Mouse (Mus musculus) stomach, embryonic 14.5 days (tissue): ENCODE measurements around the gene Grrp1. TPM values are rescaled to one million over a fixed set of nuclear protein-coding genes. Genes with fewer than 3 reads are reported as not detected.
"Not testable (repeated sequence)": the region's sequence is repeated elsewhere in the genome, so short reads cannot be mapped to it uniquely, and the experiment has no call there.

Experiments
- ATAC-seq: fragments of 200-750 bp; cut with Nextera tagmentation; 2 replicates; pipeline ENCODE4 v1.8.0; 2017; ENCODE audit warnings: low read depth, moderate TSS enrichment; ENCODE audit not compliant: insufficient number of reproducible peaks, insufficient read depth, low FRiP score
- H3K27ac ChIP-seq: fragments of 300-500 bp; sonication (generic); 2 replicates; pipeline ENCODE4 v1.5.1; 2014; ENCODE audit warnings: mild to moderate bottlenecking, low read length, moderate library complexity, mixed read lengths
- H3K27me3 ChIP-seq: fragments of 300-500 bp; sonication (generic); 2 replicates; pipeline ENCODE4 v1.6.1; 2014; ENCODE audit warnings: low read length, control low read depth, mixed read lengths; ENCODE audit not compliant: control insufficient read depth, insufficient read depth
- H3K36me3 ChIP-seq: fragments of 300-500 bp; sonication (generic); 2 replicates; pipeline ENCODE4 v1.6.1; 2014; ENCODE audit warnings: mild to moderate bottlenecking, control low read depth, low read length, moderate library complexity, mixed read lengths; ENCODE audit not compliant: control insufficient read depth, insufficient read depth
- H3K4me1 ChIP-seq: fragments of 300-500 bp; sonication (generic); 2 replicates; pipeline ENCODE4 v1.6.1; 2014; ENCODE audit warnings: low read length, control low read depth, mixed read lengths; ENCODE audit not compliant: control insufficient read depth, insufficient read depth
- H3K4me2 ChIP-seq: fragments of 300-500 bp; sonication (generic); replicated peaks from 2 replicates; pipeline ENCODE4 v1.6.1; 2014; ENCODE audit warnings: low read depth, low read length, control low read depth
- H3K4me3 ChIP-seq: fragments of 300-500 bp; sonication (generic); 2 replicates; pipeline ENCODE4 v1.5.1; 2014; ENCODE audit warnings: low read depth, low read length, control low read depth
- H3K9ac ChIP-seq: fragments of 300-500 bp; sonication (generic); replicated peaks from 2 replicates; pipeline ENCODE4 v1.6.1; 2014; ENCODE audit warnings: low read depth, mild to moderate bottlenecking, control low read depth, low read length, moderate library complexity, mixed read lengths
- H3K9me3 ChIP-seq: fragments of 300-500 bp; sonication (generic); 2 replicates; pipeline ENCODE4 v1.6.1; 2016; ENCODE audit warnings: low read depth, low read length, control low read depth; ENCODE audit not compliant: control insufficient read depth
- WGBS: fragments of 180-500 bp; shearing (Covaris S2); extraction: QIAGEN DNeasy Blood & Tissue Kit; methylation state at CpG from one replicate; pipeline ENCODE4 v1.1.7; 2014; 5-methylcytosine and 5-hydroxymethylcytosine counted together
- polyA plus RNA-seq: library from polyadenylated mRNA; unstranded; fragments of >200 nt; fragmentation: Nextera tagmentation; extraction: Ambion mirVana; gene quantifications from 2 replicates; pipeline ENCODE4 v1.2.1, GENCODE M21; 2014

The Grrp1 gene
- polyA plus RNA-seq, 1 experiment from 2014 or later: 4.1 TPM

DNA sequence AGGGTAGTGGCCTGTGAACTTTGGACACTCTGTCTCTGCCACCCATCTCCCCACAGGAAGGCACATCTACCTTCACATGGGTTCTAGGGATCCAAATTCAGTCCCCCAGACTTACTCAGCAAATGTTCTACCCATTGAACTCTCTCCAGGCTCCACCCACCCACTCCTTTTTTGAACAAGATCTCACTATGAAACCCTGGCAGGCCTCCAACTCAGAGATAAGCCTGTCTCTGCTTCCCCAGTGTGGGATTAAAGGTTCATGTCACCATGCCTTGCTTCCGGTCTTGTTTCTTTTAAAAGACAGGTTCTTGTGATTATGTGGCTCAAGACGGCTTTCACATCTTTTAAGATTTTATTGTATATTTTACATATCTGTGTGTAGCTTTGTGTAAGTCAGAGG lies 31.0 kb upstream of the Grrp1 start:
- Histone ChIP-seq H3K4me3 (no peak overlapping the region), H3K4me1 (peaks cover 17% of the 10 kb centered on the region), H3K36me3 (peaks cover 13% of the 10 kb centered on the region; the same call in 1 of the 2 replicates), H3K4me2 (no peak overlapping the region), H3K9ac (no peak overlapping the region), H3K27ac (no peak overlapping the region), H3K27me3 (no peaks in the 10 kb centered on the region), H3K9me3 (no peaks in the 10 kb centered on the region)
- ATAC-seq: no peak
- WGBS: 73% methylated on average over 2 of the region's 2 CpGs

- no peaks in the 10 kb centered on the region for H3K9me3 ChIP-seq
- WGBS: 5% methylated on average over 14 of the region's 14 CpGs
- peak overlapping the region; percentile 21; the same call in 1 of the 2 replicates for H3K27ac ChIP-seq
- no peak overlapping the region for H3K9ac ChIP-seq
- peak overlapping the region; percentile 12; the same call in 1 of the 2 replicates for H3K4me3 ChIP-seq
- no peaks in the 10 kb centered on the region for H3K4me1 ChIP-seq
- H3K4me2 ChIP-seq: peak overlapping the region; percentile 35
- peak; percentile 61; the same call in 1 of the 2 replicates for ATAC-seq
- no peaks in the 10 kb centered on the region for H3K27me3 ChIP-seq
- peaks cover 22% of the 10 kb centered on the region for H3K36me3 ChIP-seq
These were observed 19.8 kb upstream of the Grrp1 start for GRCm38 (mm10) chr4:134273417-134274345.

- H3K4me1 ChIP-seq: no peaks in the 10 kb centered on the region
- H3K27me3 ChIP-seq: no peaks in the 10 kb centered on the region
- peaks cover 16% of the 10 kb centered on the region for H3K36me3 ChIP-seq
- no peak for ATAC-seq
- H3K27ac ChIP-seq: peak overlapping the region; percentile 21; the same call in 1 of the 2 replicates
- H3K4me3 ChIP-seq: 0 out of 2 replicates have a peak overlapping the region, but pooled peaks have one; percentile 12
- no peak overlapping the region for H3K9ac ChIP-seq
- 21% methylated on average over 12 of the region's 13 CpGs for WGBS
- H3K9me3 ChIP-seq: no peaks in the 10 kb centered on the region
- H3K4me2 ChIP-seq: peak overlapping the region; percentile 35
These were observed 19.0 kb upstream of the Grrp1 start for GRCm38 (mm10) chr4:134272731-134273416.

DNA sequence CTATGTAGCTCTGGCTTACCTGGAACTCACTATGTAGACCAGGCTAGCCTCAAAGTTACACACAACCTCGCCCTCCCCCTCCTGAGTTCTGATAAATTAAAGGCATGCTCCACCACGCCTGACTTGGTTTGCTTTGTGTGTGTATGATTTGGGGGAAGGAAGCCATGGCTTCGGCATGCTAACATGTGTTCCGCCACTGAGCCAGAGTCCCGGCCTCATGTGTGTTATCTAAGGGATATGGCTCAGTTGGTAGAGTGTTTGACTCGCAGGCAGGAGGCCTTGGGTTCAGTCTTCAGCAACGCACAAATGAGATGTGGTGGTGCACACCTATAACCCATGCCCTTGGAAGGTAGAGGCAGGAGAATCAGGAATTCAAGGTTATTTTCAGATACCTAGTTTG lies 18.1 kb upstream of the Grrp1 start:
- Histone ChIP-seq H3K36me3 (peaks cover 7% of the 10 kb centered on the region), H3K27me3 (no peaks in the 10 kb centered on the region), H3K4me1 (no peaks in the 10 kb centered on the region), H3K27ac (no peak overlapping the region), H3K9me3 (no peaks in the 10 kb centered on the region), H3K4me2 (no peak overlapping the region), H3K9ac (no peak overlapping the region), H3K4me3 (no peak overlapping the region)
- WGBS: 83% methylated on average over 7 of the region's 7 CpGs
- ATAC-seq: no peak

DNA sequence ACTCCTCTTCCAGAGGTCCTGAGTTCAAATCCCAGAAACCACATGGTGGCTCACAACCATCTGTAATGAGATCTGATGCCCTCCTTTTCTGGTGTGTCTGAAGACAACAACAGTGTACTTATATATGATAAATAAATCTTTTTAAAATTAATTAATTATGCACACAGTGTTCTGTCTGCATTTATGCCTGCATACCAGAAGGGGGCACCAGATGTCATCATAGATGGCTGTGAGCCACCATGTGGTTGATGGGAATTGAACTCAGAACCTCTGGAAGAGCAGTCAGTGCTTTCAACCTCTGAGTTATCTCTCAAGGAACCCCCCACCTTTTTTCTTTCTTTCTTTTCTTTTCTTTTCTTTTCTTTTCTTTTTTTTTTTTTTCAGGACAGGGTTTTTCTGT lies 15.7 kb upstream of the Grrp1 start:
- H3K4me3 ChIP-seq, H3K9me3 ChIP-seq, H3K27ac ChIP-seq, H3K4me2 ChIP-seq, H3K27me3 ChIP-seq, ATAC-seq, H3K4me1 ChIP-seq, H3K36me3 ChIP-seq, H3K9ac ChIP-seq: not testable (repeated sequence)

- no peak for ATAC-seq
- Histone ChIP-seq H3K27me3 (no peaks in the 10 kb centered on the region), H3K4me2 (no peak overlapping the region)
These were observed 14.3 kb upstream of the Grrp1 start for GRCm38 (mm10) chr4:134268102-134268655.

GRCm38 (mm10) chr4:134265860-134266585 lies 12.1 kb upstream of the Grrp1 start:
- WGBS: 55% methylated on average over 9 of the region's 9 CpGs
- H3K4me3 ChIP-seq: no peak overlapping the region
- H3K27me3 ChIP-seq: no peaks in the 10 kb centered on the region
- peaks cover 3% of the 10 kb centered on the region; the same call in 1 of the 2 replicates for H3K9me3 ChIP-seq
- ATAC-seq: no peak
- H3K4me1 ChIP-seq: no peaks in the 10 kb centered on the region
- H3K36me3 ChIP-seq: no peaks in the 10 kb centered on the region
- H3K27ac ChIP-seq: no peak overlapping the region
- H3K4me2 ChIP-seq: no peak overlapping the region
- no peak overlapping the region for H3K9ac ChIP-seq

More at GRCm38 (mm10) chr4:134268102-134268655, 14.3 kb upstream of the Grrp1 start:
- Histone ChIP-seq H3K36me3 (no peaks in the 10 kb centered on the region), H3K4me3 (no peak overlapping the region), H3K4me1 (no peaks in the 10 kb centered on the region), H3K27ac (no peak overlapping the region), H3K9me3 (peaks cover 3% of the 10 kb centered on the region; the same call in 1 of the 2 replicates), H3K9ac (no peak overlapping the region)
- whole genome bisulfite sequencing: 84% methylated on average over 19 of the region's 19 CpGs

DNA sequence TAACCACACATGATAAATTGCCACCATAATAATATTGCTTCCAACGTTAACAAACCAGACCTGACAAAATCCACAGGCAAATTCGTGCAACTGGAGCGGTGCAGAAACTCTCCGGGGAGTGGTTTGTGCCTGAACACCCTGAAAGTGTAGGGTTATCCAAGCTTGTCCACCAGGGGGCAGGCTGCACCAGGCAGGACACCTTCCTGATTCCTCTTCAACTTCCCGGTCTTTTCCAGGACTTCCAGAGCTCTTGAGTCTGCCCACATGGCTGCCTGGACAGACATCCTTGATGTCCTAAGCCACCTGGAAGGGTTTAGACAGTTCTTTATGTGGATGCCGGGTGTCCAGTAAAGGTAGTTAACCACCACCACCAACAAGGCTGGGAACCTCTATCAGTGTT lies 9.3 kb upstream of the Grrp1 start:
- Histone ChIP-seq H3K9ac (no peak overlapping the region), H3K27me3 (no peaks in the 10 kb centered on the region), H3K4me2 (no peak overlapping the region), H3K27ac (no peak overlapping the region), H3K4me1 (no peaks in the 10 kb centered on the region), H3K9me3 (peaks cover 3% of the 10 kb centered on the region; the same call in 1 of the 2 replicates), H3K36me3 (no peaks in the 10 kb centered on the region), H3K4me3 (no peak overlapping the region)
- ATAC-seq: no peak
- 25% methylated on average over 6 of the region's 6 CpGs for WGBS
